Mouse (Mus musculus): Measurements from ENCODE around the gene Tsen54. TPM values are rescaled to one million over a fixed set of nuclear protein-coding genes. Genes with fewer than 3 reads are reported as not detected.

The Tsen54 gene
- polyA plus RNA-seq, 1 experiment from 2014 or later, result 24.2 TPM

GRCm38 (mm10) chr11:115779038-115779571 lies 35.4 kb upstream of the Tsen54 start:
- Histone ChIP-seq H3K4me2 (replicated peaks) (no peak overlapping the region), H3K4me3 (no peak overlapping the region), H3K27me3 (no peaks in the 10 kb centered on the region), H3K9ac (replicated peaks) (no peak overlapping the region), H3K9me3 (no peaks in the 10 kb centered on the region), H3K4me1 (peaks cover 48% of the 10 kb centered on the region), H3K27ac (replicated peaks) (peak overlapping the region; percentile 85), H3K36me3 (no peaks in the 10 kb centered on the region)
- ATAC-seq (replicated peaks), result peak; percentile 56
- WGBS, result 7% methylated on average over 9 of the region's 9 CpGs

GRCm38 (mm10) chr11:115780141-115781070 lies 34.1 kb upstream of the Tsen54 start:
- Histone ChIP-seq H3K9ac (replicated peaks) (peak overlapping the region; percentile 33), H3K27ac (replicated peaks) (peak overlapping the region; percentile 85), H3K4me3 (peak overlapping the region; percentile 26), H3K4me2 (replicated peaks) (peak overlapping the region; percentile 36), H3K36me3 (no peaks in the 10 kb centered on the region), H3K27me3 (no peaks in the 10 kb centered on the region), H3K9me3 (no peaks in the 10 kb centered on the region), H3K4me1 (peaks cover 44% of the 10 kb centered on the region)
- peak; percentile 70 for ATAC-seq (replicated peaks)
- 6% methylated on average over 20 of the region's 20 CpGs for WGBS

- H3K36me3 ChIP-seq, result peaks cover 25% of the 10 kb centered on the region
These were observed 28.1 kb upstream of the Tsen54 start for GRCm38 (mm10) chr11:115786473-115786872.

GRCm38 (mm10) chr11:115789787-115790186 lies 24.7 kb upstream of the Tsen54 start:
- Histone ChIP-seq H3K4me2 (replicated peaks) (no peak overlapping the region), H3K9ac (replicated peaks) (no peak overlapping the region), H3K36me3 (peaks cover 55% of the 10 kb centered on the region), H3K4me3 (no peak overlapping the region), H3K27me3 (no peaks in the 10 kb centered on the region), H3K4me1 (no peaks in the 10 kb centered on the region), H3K27ac (replicated peaks) (no peak overlapping the region), H3K9me3 (no peaks in the 10 kb centered on the region)
- ATAC-seq (replicated peaks), result no peak
- 85% methylated on average over 7 of the region's 7 CpGs for WGBS

More at GRCm38 (mm10) chr11:115786473-115786872, 28.1 kb upstream of the Tsen54 start:
- Histone ChIP-seq H3K4me2 (replicated peaks) (no peak overlapping the region), H3K4me1 (peaks cover 2% of the 10 kb centered on the region; the same call in 1 of the 2 replicates), H3K4me3 (no peak overlapping the region), H3K27me3 (no peaks in the 10 kb centered on the region), H3K9me3 (no peaks in the 10 kb centered on the region), H3K9ac (replicated peaks) (no peak overlapping the region), H3K27ac (replicated peaks) (no peak overlapping the region; the same call in 1 of the 2 replicates)
- 72% methylated on average over 6 of the region's 6 CpGs for WGBS
- ATAC-seq (replicated peaks), result no peak

- no peaks in the 10 kb centered on the region for H3K27me3 ChIP-seq
- H3K4me2 ChIP-seq (replicated peaks), result no peak overlapping the region
- H3K36me3 ChIP-seq, result peaks cover 75% of the 10 kb centered on the region
- no peak overlapping the region for H3K27ac ChIP-seq (replicated peaks)
- no peak for ATAC-seq (replicated peaks)
- H3K4me1 ChIP-seq, result no peaks in the 10 kb centered on the region
- WGBS, result 94% methylated on average over 16 of the region's 16 CpGs
- no peak overlapping the region for H3K4me3 ChIP-seq
- no peak overlapping the region for H3K9ac ChIP-seq (replicated peaks)
- H3K9me3 ChIP-seq, result no peaks in the 10 kb centered on the region
These were observed 22.6 kb upstream of the Tsen54 start for GRCm38 (mm10) chr11:115791919-115792318.

- no peak overlapping the region for H3K27ac ChIP-seq (replicated peaks)
- H3K9ac ChIP-seq (replicated peaks), result no peak overlapping the region
- no peak overlapping the region for H3K4me2 ChIP-seq (replicated peaks)
- H3K36me3 ChIP-seq, result peaks cover 78% of the 10 kb centered on the region
- H3K9me3 ChIP-seq, result no peaks in the 10 kb centered on the region
- H3K4me1 ChIP-seq, result no peaks in the 10 kb centered on the region
- H3K27me3 ChIP-seq, result no peaks in the 10 kb centered on the region
- no peak for ATAC-seq (replicated peaks)
- WGBS, result 81% methylated on average over 14 of the region's 14 CpGs
- no peak overlapping the region for H3K4me3 ChIP-seq
These were observed 22.2 kb upstream of the Tsen54 start for GRCm38 (mm10) chr11:115792353-115792752.

GRCm38 (mm10) chr11:115796898-115797297 lies 17.6 kb upstream of the Tsen54 start:
- Histone ChIP-seq H3K4me3 (no peak overlapping the region), H3K9ac (replicated peaks) (no peak overlapping the region), H3K27ac (replicated peaks) (no peak overlapping the region), H3K4me2 (replicated peaks) (no peak overlapping the region), H3K27me3 (no peaks in the 10 kb centered on the region), H3K36me3 (peaks cover 80% of the 10 kb centered on the region), H3K4me1 (no peaks in the 10 kb centered on the region), H3K9me3 (no peaks in the 10 kb centered on the region)
- 89% methylated on average over 15 of the region's 15 CpGs for WGBS
- ATAC-seq (replicated peaks), result no peak

- Histone ChIP-seq H3K27ac (replicated peaks) (no peak overlapping the region), H3K9ac (replicated peaks) (no peak overlapping the region), H3K9me3 (no peaks in the 10 kb centered on the region), H3K36me3 (peaks cover 78% of the 10 kb centered on the region), H3K27me3 (no peaks in the 10 kb centered on the region), H3K4me3 (no peak overlapping the region), H3K4me2 (replicated peaks) (no peak overlapping the region), H3K4me1 (no peaks in the 10 kb centered on the region)
- ATAC-seq (replicated peaks), result no peak
- 85% methylated on average over 9 of the region's 9 CpGs for WGBS
These were observed 16.9 kb upstream of the Tsen54 start for GRCm38 (mm10) chr11:115797665-115798064.

- Histone ChIP-seq H3K9ac (replicated peaks) (no peak overlapping the region), H3K4me3 (no peak overlapping the region), H3K27ac (replicated peaks) (no peak overlapping the region), H3K27me3 (no peaks in the 10 kb centered on the region), H3K9me3 (no peaks in the 10 kb centered on the region), H3K4me1 (no peaks in the 10 kb centered on the region), H3K4me2 (replicated peaks) (no peak overlapping the region), H3K36me3 (peaks cover 56% of the 10 kb centered on the region)
- ATAC-seq (replicated peaks), result no peak
- whole genome bisulfite sequencing, result 93% methylated on average over 18 of the region's 18 CpGs
These were observed 13.5 kb upstream of the Tsen54 start for GRCm38 (mm10) chr11:115800981-115801380.

- Histone ChIP-seq H3K9ac (replicated peaks) (no peak overlapping the region), H3K9me3 (no peaks in the 10 kb centered on the region), H3K27ac (replicated peaks) (no peak overlapping the region), H3K4me2 (replicated peaks) (no peak overlapping the region), H3K4me3 (no peak overlapping the region), H3K4me1 (peaks cover 16% of the 10 kb centered on the region), H3K27me3 (no peaks in the 10 kb centered on the region), H3K36me3 (peaks cover 37% of the 10 kb centered on the region)
- ATAC-seq (replicated peaks), result no peak
- 91% methylated on average over 24 of the region's 24 CpGs for WGBS
These were observed 11.3 kb upstream of the Tsen54 start for GRCm38 (mm10) chr11:115803072-115803709.

GRCm38 (mm10) chr11:115805005-115805404 lies 9.5 kb upstream of the Tsen54 start:
- no peak overlapping the region for H3K4me2 ChIP-seq (replicated peaks)
- no peak for ATAC-seq (replicated peaks)
- H3K27ac ChIP-seq (replicated peaks), result no peak overlapping the region
- 90% methylated on average over 7 of the region's 7 CpGs for WGBS
- H3K9ac ChIP-seq (replicated peaks), result no peak overlapping the region
- H3K36me3 ChIP-seq, result peaks cover 22% of the 10 kb centered on the region
- no peaks in the 10 kb centered on the region for H3K27me3 ChIP-seq
- peaks cover 35% of the 10 kb centered on the region for H3K4me1 ChIP-seq
- no peaks in the 10 kb centered on the region for H3K9me3 ChIP-seq
- H3K4me3 ChIP-seq, result no peak overlapping the region

- Histone ChIP-seq H3K9ac (replicated peaks) (no peak overlapping the region), H3K27me3 (no peaks in the 10 kb centered on the region), H3K9me3 (no peaks in the 10 kb centered on the region), H3K4me1 (peaks cover 46% of the 10 kb centered on the region), H3K36me3 (peaks cover 18% of the 10 kb centered on the region), H3K27ac (replicated peaks) (no peak overlapping the region), H3K4me3 (no peak overlapping the region), H3K4me2 (replicated peaks) (no peak overlapping the region)
- ATAC-seq (replicated peaks), result no peak
- 93% methylated on average over 10 of the region's 10 CpGs for WGBS
These were observed 8.4 kb upstream of the Tsen54 start for GRCm38 (mm10) chr11:115806154-115806553.

Data from forebrain, embryonic 15.5 days (tissue).